Mouse (Mus musculus): ENCODE results near the gene Katnal1. TPM values are rescaled to one million over a fixed set of nuclear protein-coding genes. Genes with fewer than 3 reads are reported as not detected.

The Katnal1 gene
- total RNA-seq, 2 experiments from 2014 or later = 5.5 to 12.2 TPM

- peak; percentile 39 for DNase-seq
Observed at GRCm38 (mm10) chr5:148954314-148955060, 25.4 kb upstream of the Katnal1 start.

GRCm38 (mm10) chr5:148953098-148953497, 24.0 kb upstream of the Katnal1 start:
- DNase-seq = peak; percentile 80

GRCm38 (mm10) chr5:148952419-148952818, 23.3 kb upstream of the Katnal1 start:
- DNase-seq = peak; percentile 55

GRCm38 (mm10) chr5:148951360-148951759, 22.2 kb upstream of the Katnal1 start:
- DNase-seq = no peak

GRCm38 (mm10) chr5:148950064-148950463, 20.9 kb upstream of the Katnal1 start:
- DNase-seq = no peak

- DNase-seq = no peak
Observed at GRCm38 (mm10) chr5:148948577-148948976, 19.5 kb upstream of the Katnal1 start.

GRCm38 (mm10) chr5:148947412-148947811, 18.3 kb upstream of the Katnal1 start:
- DNase-seq = no peak

GRCm38 (mm10) chr5:148946787-148947186, 17.7 kb upstream of the Katnal1 start:
- no peak for DNase-seq

- DNase-seq = no peak
Observed at GRCm38 (mm10) chr5:148945735-148946134, 16.6 kb upstream of the Katnal1 start.

GRCm38 (mm10) chr5:148944024-148944423, 14.9 kb upstream of the Katnal1 start:
- DNase-seq = no peak

GRCm38 (mm10) chr5:148943444-148943843, 14.3 kb upstream of the Katnal1 start:
- DNase-seq = no peak

- DNase-seq = no peak
Observed at GRCm38 (mm10) chr5:148942957-148943356, 13.8 kb upstream of the Katnal1 start.

- no peak for DNase-seq
Observed at GRCm38 (mm10) chr5:148942305-148942704, 13.2 kb upstream of the Katnal1 start.

GRCm38 (mm10) chr5:148941867-148942266, 12.7 kb upstream of the Katnal1 start:
- no peak for DNase-seq

GRCm38 (mm10) chr5:148939948-148940382, 10.8 kb upstream of the Katnal1 start:
- no peak for DNase-seq

- DNase-seq = no peak
Observed at GRCm38 (mm10) chr5:148936516-148936951, 7.4 kb upstream of the Katnal1 start.

GRCm38 (mm10) chr5:148935871-148936270, 6.8 kb upstream of the Katnal1 start:
- no peak for DNase-seq

GRCm38 (mm10) chr5:148935071-148935821, 6.1 kb upstream of the Katnal1 start:
- DNase-seq = no peak

- DNase-seq = no peak
Observed at GRCm38 (mm10) chr5:148934457-148934856, 5.3 kb upstream of the Katnal1 start.

- DNase-seq = no peak
Observed at GRCm38 (mm10) chr5:148933767-148934166, 4.6 kb upstream of the Katnal1 start.

- no peak for DNase-seq
Observed at GRCm38 (mm10) chr5:148931301-148931700, 2.2 kb upstream of the Katnal1 start.

- peak; percentile 93 for DNase-seq
Observed at GRCm38 (mm10) chr5:148928382-148929115, 571 bp downstream of the Katnal1 start.
